ENCODE assay signal across 25 mouse cellular contexts in genomic region chr19:6877965-6878364, GRCm38 (mm10).
"Had no signal": no experiment of that assay in that cellular context is flagged by ENCODE, and none has a peak within 500 bp of the region (broad histone marks: within the 10 kb centered on the region; RNA-seq: fewer than 3 reads in every experiment).

No protein-coding gene starts in this region.

- ATAC-seq: forebrain, embryonic 16.5 days; hindbrain, postnatal 0 days; intestine, embryonic 16.5 days had no signal

- H3K4me1 ChIP-seq: heart, embryonic 10.5 days; heart, embryonic 12.5 days; hindbrain, embryonic 13.5 days; hindbrain, embryonic 15.5 days; kidney, embryonic 15.5 days; limb, embryonic 13.5 days; limb, embryonic 15.5 days had no signal

- H3K4me3 ChIP-seq: gastrocnemius, adult 2 months; heart, adult 2 months; heart, embryonic 10.5 days; heart, embryonic 12.5 days; hindbrain, embryonic 13.5 days; hindbrain, embryonic 15.5 days; kidney, embryonic 15.5 days; limb, embryonic 13.5 days; limb, embryonic 15.5 days had no signal

- H3K4me2 ChIP-seq: heart, embryonic 12.5 days; hindbrain, embryonic 13.5 days; hindbrain, embryonic 15.5 days; kidney, embryonic 15.5 days; limb, embryonic 13.5 days; limb, embryonic 15.5 days had no signal

- H3K9ac ChIP-seq: heart, embryonic 12.5 days; hindbrain, embryonic 13.5 days; hindbrain, embryonic 15.5 days; kidney, embryonic 15.5 days; limb, embryonic 13.5 days; limb, embryonic 15.5 days had no signal

- H3K27me3 ChIP-seq: heart, embryonic 12.5 days; hindbrain, embryonic 13.5 days; hindbrain, embryonic 15.5 days; kidney, embryonic 15.5 days; limb, embryonic 13.5 days; limb, embryonic 15.5 days had no signal

- H3K36me3 ChIP-seq: heart, embryonic 10.5 days; heart, embryonic 12.5 days; hindbrain, embryonic 13.5 days; hindbrain, embryonic 15.5 days; kidney, embryonic 15.5 days; limb, embryonic 13.5 days; limb, embryonic 15.5 days had no signal

- DNase-seq: gastrocnemius, adult 2 months; gastrocnemius, postnatal 10 days; gastrocnemius, postnatal 25 days; heart, adult 2 months; heart, postnatal 10 days; heart, postnatal 4 days; kidney, adult 11 months; kidney, adult 2 months; kidney, adult 9 months; kidney, postnatal 14 days; kidney, postnatal 36 days; layer of hippocampus, adult 9-11 months; layer of hippocampus, postnatal 36 days; left cerebral cortex, postnatal 4 days had no signal

- H3K27ac ChIP-seq: gastrocnemius, adult 2 months; heart, adult 2 months; heart, embryonic 10.5 days; hindbrain, embryonic 13.5 days; hindbrain, embryonic 15.5 days; hindbrain, postnatal 0 days; kidney, embryonic 15.5 days; kidney, postnatal 0 days; limb, embryonic 13.5 days; limb, embryonic 15.5 days had no signal

- H3K9me3 ChIP-seq: heart, embryonic 10.5 days; kidney, embryonic 15.5 days; limb, embryonic 15.5 days had no signal
